Mouse (Mus musculus) liver, embryonic 14.5 days (tissue): Measurements from ENCODE around the gene Anxa4.

Source experiments
- CTCF ChIP-seq: IDR thresholded peaks from 2 replicates; pipeline ENCODE4 v1.5.1; 2016; ENCODE audit warnings: antibody characterized with exemption, low read depth, control low read depth
- EP300 ChIP-seq: IDR thresholded peaks from 2 replicates; pipeline ENCODE4 v1.6.1; 2016; ENCODE audit warnings: antibody characterized with exemption, low read depth

GRCm38 (mm10) chr6:86776706-86777071 lies 16.7 kb downstream of the Anxa4 start:
- TF ChIP-seq CTCF (no peak), EP300 (no peak)
